Mouse (Mus musculus) urinary bladder, postnatal 14 days (tissue): ENCODE measurements around the gene Pias4.
A peak's percentile ranks its signal among the peaks of the same experiment; 100 is the strongest.
"Not testable (repeated sequence)": the region's sequence is repeated elsewhere in the genome, so short reads cannot be mapped to it uniquely, and the experiment has no call there.

Experiments
- DNase-seq: peaks from one replicate; pipeline ENCODE4 v3.0.0; 2021; ENCODE audit warnings: low spot score

Gene Pias4

DNA sequence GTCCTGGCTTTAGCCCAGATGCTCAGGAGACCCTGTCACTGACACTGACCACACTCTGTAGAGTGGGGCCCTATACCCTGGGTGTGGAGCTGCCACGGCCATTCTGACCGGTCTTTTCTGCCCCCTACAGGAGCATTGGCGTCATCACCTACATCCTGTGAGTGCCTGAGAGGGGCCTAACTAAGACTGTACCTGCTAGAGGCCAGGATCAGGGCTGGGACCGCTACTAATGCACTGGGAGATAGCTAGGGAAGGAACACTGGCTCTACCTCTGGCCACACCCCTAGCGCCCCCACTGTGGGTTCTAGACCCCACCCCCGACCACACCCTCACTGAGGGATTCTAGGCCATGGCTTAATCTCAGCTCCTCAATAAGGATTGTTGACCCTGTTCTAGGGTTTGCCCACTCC, 23.2 kb upstream of the Pias4 start:
- DNase-seq: no peak

DNA sequence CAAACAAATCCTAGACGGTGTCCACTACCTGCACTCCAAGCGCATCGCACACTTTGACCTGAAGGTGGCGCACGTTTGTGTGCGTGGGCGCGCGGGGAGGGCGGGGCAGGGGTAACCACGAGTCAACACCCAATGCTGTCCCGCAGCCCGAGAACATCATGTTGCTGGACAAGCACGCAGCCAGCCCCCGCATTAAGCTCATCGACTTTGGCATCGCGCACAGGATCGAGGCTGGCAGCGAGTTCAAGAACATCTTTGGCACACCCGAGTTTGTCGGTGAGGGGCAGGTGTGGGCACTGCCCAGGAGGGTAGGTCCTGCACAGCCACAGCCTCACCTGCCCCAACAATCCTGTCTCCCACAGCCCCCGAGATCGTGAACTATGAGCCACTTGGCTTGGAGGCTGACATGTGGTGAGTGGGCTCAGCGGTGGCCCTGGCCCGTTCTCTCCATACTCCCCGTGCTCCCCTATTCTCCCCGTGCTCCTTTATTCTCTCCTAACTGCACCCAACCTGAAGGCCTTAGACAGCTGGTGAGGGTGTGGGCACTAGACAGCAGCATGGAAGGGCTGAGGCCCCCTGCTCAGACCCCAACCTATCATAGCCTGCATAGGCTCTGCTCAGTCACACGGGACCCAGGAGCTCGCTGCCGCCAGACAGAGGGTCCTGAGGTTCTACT, 22.7 kb upstream of the Pias4 start:
- DNase-seq: no peak

DNA sequence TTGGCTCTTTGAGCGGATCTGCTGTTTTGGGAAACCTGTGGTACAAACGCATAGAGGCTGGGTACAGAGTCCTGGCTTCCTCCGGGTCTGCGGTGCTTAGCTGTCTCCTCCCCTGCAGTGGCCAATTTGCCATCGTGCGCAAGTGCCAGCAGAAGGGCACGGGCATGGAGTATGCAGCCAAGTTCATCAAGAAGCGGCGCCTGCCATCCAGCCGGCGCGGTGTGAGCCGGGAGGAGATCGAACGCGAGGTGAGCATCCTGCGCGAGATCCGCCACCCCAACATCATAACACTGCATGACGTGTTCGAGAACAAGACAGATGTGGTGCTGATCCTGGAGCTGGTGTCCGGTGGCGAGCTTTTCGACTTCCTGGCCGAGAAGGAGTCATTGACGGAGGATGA, 22.1 kb upstream of the Pias4 start:
- DNase-seq: no peak

DNA sequence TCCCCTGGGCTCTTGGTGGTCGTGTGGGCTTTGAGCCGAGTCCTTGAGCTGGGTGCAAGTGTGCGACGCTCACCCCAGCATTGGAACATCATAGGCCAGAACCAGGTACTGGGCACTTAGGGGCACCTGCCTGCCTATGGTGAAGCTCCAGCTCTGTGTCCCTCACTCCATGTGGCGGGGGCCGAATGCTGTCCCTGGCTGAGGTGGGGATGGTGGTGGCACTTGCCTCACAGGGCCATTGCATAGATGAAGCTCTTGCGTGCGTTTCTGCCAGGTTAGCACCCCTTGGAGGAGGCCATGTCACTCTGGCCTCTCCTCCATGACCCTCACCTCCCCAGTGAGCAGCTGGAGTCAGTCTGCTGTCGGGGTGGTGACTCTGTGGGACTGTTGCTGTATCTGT, 19.4 kb upstream of the Pias4 start:
- no peak for DNase-seq

DNA sequence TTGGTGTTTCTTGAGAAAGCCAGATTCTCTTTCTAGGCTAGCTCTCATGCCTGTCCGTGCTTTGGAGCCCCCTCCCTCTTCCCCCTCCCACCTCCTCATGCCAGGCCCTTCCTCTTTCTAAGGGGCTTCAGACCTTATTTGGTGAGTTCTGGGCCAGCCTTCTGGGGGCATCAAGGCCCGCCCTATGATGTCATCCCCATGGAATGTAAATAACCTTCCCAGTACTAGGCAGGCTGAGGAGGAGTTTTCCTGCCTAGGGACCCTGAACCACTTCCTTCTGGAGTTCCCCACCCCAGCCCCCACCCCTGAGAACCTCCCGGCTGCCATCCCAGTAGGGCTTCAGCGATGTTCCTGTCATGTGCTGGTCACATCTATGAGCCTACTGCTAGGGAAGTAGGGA, 17.0 kb upstream of the Pias4 start:
- DNase-seq: no peak

DNA sequence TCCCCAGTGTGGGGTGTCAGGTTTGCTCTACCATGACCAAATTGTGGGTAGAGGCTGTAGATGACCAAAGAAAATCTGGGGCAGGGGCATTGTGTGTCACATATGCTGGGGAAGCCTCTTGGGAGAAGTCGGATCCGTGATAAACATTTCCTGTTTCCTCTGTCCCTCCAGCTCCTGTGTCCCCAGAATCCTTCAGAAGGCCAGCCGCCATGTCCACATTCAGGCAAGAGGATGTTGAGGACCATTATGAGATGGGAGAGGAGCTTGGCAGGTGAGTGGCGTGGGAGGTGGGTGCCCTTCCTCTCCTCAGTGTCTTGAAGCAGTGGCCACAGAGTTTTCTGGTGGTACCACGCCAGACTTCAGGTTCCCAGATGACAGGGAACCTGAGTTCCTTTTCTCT, 16.1 kb upstream of the Pias4 start, which contains the start of gene 4930442H23Rik:
Gene 4930442H23Rik (minus strand): TSS at position 45 of the 400 bp plus-strand sequence.
- DNase-seq: no peak

DNA sequence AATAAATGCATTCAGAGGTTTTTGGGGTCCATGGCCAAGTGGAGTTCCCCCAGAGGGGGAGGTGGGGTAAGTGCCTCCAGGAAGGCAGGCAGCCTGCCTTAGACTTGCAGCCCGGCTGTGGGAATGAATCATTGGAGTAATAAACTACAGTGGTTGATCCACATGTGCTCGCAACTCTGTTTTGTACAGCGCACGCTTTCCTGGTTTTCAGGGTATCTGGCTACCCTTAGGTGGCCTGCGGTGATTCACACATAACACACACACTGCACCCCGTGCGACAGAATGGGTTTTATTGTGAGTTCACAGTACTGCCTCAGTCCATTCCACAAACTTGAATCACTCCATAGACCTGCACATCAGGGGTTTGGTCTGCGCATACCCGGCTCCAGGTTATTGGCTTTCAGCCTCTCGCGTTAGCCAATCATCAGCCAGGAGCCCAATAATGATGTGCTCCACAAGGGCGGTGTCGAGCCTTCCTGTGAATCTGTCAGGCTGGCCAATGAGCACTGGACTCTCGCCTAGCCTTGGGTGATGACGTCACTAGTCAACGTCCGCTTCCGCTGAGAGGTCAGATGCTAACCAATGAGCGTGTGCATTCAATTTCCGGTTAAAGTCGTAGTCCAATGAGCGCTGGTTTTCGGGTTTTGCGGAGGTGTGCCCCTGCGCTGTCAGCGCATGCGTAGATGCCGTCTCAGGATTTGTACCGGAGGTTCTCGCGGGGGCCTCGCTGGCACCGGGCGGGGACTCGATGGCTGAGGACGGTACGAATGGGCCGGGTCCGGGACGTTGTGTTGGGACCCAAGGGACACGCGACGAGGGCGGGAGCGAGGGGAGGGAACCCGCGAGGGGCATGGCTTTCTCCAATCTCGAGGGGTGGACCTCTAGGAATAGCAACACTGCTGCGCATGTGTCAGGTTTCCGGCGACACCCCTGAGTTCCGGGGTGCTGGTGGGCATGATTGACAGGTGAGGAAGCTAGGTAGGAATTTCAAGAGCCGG, 14.9 kb upstream of the Pias4 start, which contains the start of gene Dapk3:
Gene Dapk3 (plus strand): TSS at position 670 of the 998 bp plus-strand sequence.
- DNase-seq: peak; percentile 95

DNA sequence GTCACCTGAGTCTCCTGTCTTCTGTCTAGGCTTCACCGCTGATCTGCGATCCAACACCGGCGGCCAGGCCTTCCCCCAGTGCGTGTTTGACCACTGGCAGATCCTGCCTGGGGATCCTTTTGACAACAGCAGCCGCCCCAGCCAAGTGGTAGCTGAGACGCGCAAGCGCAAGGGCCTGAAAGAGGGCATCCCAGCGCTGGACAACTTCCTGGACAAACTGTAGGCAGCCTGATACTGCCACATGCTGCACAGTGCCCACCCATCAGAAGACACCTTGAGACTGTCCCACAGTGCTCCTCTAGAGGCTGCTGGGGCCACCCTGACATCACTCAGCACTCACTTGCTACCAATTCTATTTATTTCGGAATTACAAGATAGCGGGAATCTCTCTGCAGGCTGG, 14.1 kb upstream of the Pias4 start:
- not testable (repeated sequence) for DNase-seq

DNA sequence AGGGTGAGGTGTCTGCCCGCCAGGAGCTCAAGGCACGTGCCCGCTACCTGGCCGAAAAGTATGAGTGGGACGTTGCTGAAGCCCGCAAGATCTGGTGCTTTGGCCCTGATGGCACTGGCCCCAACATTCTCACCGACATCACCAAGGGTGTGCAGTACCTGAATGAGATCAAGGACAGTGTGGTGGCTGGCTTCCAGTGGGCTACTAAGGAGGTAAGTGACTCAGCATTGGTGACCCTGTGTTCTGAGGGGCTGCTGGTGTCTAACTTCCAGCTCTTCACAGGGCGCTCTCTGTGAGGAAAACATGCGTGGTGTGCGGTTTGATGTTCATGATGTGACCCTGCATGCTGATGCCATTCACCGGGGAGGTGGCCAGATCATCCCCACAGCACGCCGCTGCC, 13.2 kb upstream of the Pias4 start:
- DNase-seq: no peak

DNA sequence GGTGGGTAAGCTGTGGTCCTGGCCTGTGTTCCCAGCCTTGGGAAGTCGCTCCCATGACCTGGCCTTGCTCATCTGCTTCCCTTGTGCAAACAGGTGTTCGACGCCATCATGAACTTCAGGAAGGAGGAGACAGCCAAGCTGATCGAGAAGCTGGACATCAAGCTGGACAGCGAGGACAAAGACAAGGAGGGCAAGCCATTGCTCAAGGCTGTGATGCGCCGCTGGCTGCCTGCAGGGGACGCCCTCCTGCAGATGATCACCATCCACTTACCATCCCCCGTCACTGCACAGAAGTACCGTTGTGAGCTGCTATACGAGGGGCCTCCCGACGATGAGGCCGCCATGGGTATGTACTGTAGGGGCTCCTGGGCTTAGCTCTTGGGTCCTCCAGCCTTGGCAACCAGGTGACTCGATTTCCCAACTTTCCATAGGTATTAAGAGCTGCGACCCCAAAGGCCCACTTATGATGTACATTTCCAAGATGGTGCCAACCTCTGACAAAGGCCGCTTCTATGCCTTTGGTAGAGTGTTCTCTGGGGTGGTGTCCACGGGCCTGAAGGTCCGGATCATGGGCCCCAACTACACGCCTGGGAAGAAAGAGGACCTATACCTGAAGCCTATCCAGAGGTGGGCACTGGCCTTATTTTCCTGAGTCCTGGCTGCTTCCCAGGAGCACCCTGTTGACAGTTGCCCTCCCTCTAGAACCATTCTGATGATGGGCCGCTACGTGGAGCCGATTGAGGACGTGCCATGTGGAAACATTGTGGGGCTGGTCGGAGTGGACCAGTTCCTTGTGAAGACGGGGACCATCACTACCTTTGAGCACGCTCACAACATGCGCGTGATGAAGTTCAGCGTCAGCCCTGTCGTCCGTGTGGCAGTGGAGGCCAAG, 12.0 kb upstream of the Pias4 start:
- DNase-seq: no peak

DNA sequence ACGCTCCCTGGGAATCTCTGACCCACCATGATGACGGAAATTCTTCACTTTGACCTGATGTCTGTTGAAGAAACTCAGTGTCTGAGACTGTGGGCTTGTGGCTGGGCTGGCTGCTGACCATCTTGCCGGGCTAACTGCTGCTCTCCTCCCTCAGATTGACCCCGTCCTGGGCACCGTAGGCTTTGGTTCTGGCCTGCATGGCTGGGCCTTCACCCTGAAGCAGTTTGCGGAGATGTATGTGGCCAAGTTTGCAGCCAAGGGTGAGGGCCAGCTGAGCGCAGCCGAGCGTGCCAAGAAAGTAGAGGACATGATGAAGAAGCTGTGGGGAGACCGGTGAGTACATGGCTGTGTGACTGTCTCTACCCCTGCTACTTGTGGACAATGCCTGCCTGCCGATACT, 11.2 kb upstream of the Pias4 start:
- DNase-seq: no peak

DNA sequence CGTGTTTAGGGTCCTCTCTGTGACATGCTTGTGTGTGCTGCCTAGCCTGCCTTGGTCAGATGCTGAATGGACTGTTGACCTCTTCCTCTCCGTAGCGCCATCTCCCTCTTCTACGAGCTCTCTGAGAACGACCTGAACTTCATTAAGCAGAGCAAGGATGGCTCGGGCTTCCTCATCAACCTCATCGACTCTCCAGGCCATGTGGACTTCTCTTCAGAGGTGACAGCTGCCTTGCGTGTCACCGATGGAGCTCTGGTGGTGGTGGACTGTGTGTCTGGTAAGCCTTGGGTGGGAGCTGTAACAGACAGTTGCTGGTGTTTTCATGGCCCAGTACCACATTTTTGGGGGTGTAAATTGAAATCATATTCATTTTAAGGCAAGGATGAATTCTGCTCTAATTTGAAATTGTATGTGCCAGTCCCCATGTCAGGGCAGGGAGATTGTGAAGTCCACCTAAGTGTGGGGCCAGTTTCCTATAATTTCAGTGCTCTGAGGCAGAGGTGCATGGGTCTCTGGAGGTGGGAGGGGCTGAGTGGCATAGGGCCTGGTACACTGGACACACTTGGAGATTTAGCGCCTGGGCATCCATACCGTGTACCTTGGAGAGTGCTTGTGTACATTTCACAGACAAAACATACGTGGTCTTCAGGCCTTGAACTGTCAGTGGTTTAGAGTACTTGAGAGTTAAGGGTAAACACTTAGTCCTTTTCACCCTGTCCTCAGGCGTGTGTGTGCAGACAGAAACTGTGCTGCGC, 10.4 kb upstream of the Pias4 start:
- DNase-seq: no peak

DNA sequence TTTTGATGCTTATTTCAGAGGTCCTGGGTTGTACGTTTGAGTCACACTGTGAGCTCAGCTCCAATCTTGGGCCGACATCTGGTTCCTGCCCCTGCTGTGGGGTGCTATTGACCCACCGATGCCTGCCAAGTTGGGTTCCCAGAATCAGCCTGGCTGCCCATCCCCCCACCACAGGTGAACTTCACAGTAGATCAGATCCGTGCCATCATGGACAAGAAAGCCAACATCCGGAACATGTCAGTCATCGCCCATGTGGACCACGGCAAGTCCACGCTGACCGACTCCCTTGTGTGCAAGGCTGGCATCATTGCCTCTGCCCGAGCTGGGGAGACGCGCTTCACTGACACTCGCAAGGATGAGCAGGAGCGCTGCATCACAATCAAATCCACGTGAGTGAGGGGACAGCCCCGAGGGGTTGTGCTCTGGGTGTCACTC, 9.8 kb upstream of the Pias4 start:
- no peak for DNase-seq

DNA sequence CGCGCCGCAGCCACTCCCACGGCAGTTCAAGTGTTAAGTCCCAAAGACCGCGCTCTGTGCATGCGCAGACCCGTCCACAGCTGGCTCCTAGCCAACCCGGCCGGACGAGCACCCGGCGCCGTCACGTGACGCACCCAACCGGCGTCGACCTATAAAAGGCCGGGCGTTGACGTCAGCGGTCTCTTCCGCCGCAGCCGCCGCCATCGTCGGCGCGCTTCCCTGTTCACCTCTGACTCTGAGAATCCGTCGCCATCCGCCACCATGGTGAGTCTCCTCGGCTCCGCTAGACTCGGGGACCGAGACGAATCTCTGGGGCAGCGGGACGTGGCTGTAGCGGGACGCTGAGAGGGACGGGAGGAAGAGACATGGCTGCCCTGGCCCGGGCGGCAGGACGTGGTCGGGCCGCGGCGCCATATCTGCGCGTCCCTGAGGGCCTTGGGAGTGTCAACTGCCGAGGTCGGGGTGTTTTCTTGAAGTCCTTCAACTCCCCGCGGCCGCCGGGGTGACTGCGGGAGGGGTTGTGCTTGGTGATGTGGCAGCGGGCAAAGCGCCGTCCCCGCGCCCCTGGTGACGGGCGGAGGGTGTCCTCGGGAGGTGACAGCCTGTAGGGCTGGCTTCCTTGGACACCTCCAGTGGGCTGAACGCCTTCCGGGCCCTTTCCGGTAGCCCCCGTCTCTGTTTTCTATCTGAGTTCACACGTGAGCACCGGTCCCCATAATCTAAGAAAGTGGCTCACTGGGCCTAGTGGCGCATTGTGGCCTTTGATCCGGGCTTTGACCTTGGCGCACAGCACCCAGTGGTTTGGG, 8.9 kb upstream of the Pias4 start, which contains the start of gene Eef2:
Gene Eef2 (plus strand): TSS at position 166 of the 806 bp plus-strand sequence.
- peak; percentile 99 for DNase-seq

DNA sequence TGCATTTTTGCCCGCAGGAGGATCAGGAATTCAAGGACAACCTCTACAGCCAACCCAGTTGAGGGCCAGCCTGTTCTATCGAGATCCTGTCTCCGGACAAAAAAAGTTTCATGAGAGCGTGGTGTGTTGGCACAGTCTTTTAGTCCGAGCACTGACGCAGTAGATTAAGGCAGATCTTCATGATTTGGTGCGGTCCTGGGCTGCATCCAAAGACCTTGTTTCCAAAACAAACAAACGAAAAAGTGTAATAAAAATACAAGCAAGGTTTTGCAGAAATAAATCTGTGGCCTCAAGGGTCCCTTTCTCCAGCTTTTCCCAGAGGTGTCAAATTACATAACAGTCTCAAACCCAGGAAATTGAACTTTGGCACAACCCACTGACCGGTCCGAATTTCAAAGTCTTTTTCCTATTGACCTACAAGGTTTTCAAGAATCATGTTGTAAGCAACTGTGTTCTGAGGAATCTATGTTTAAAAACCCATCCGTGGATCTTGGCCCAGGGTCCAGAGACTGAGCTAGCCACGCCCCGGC, 8.3 kb upstream of the Pias4 start:
- DNase-seq: no peak

DNA sequence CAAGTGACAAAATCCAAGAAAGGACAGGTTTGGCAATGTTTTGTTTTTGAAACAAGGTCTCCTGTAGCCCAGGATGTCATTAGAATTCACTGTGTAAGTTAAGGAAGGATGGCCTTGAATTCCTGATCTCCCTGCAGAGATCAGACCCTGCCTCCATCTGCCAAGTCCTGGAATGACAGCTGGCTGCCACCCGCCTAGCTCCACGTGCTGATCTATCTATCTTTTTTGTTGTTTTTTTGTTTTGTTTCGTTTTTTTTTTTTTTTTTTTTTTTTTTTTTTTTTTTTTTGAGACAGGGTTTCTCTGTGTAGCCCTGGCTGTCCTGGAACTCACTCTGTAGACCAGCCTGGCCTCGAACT, 7.6 kb upstream of the Pias4 start:
- DNase-seq: not testable (repeated sequence)

DNA sequence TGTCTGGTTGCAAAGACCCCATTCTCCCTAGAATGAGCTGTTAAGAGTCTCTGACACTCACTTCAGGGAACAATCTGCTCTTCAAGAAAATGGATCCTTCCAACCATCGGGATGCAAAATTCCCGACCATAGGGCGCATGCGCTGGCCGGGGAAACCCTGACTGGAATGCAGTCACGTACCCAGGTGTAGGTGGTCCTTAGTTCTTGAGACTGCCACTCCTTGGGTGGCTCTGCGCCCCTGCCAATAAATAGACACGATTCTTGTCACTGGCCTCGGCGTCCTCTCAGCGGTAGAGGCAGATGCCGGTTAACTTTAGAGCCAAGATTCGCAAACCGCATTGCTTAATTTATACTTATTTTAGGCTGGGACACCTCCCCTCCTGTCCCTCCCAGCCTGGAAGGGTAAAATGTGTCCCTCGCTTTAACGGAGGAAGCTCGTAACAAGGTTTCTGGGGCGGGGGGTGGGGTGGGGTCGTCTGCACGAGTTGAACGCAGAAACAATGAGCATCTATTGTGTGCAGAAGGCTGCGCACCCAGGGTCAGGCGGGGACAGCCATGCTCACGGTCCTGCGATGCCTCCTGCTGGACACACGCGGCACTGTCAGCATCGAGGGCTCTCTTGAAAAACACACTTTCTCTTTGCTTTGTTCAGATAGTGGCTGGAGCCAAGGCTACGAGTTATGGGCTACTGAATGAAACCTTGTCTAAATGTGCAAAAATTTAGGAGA, 7.1 kb upstream of the Pias4 start:
- peak; percentile 89 for DNase-seq

DNA sequence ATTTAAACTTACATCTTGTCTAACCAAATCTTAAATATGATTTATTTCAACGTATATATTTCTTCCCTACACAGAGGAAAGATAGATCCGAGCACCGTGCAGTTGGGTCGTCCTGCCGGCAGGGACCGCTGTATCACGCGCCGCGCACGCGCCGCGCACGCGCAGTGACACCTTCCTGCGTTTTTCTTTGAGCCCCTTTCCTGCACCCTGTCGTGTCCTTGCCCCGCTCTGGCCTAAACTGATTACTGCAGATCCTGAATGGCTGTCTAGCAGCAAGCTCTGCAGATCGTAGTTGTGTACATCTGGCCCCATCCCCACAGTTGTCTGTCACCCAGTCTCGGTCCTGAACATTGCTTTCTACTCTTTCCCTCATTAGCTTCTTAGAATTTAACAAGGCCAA, 5.4 kb upstream of the Pias4 start:
- DNase-seq: peak; percentile 77

DNA sequence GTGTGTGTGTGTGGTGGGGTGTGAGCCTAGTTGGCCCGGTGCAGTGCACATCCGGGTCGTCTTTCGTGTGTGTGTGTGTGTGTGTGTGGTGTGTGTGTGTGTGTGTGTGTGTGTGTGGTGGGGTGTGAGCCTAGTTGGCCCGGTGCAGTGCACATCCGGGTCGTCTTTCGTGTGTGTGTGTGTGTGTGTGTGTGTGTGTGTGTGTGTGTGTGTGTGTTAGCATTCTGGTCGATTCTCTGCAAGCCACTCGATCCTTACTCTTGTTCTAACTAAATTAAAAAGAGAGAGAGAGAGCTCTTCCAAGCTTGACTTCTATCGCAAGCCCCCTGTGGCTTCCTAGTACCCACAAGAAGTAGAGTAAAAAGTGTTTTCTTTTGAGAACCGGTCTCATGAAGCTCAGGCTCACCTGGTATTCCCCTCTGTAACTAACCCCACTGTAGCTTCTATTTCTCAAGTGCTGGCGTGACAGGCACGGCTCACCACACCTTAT, 1.7 kb upstream of the Pias4 start:
- not testable (repeated sequence) for DNase-seq
